Mouse (Mus musculus) heart, postnatal 0 days (tissue): ENCODE measurements around the gene Slc25a44.
"Not testable (repeated sequence)": the region's sequence is repeated elsewhere in the genome, so short reads cannot be mapped to it uniquely, and the experiment has no call there.

Experiments
- CTCF ChIP-seq: IDR thresholded peaks from 2 replicates; pipeline ENCODE4 v1.5.1; 2016; ENCODE audit warnings: antibody characterized with exemption, control low read depth, low read depth
- EP300 ChIP-seq: IDR thresholded peaks from 2 replicates; pipeline ENCODE4 v1.6.1; 2016; ENCODE audit warnings: antibody characterized with exemption, low read depth

DNA sequence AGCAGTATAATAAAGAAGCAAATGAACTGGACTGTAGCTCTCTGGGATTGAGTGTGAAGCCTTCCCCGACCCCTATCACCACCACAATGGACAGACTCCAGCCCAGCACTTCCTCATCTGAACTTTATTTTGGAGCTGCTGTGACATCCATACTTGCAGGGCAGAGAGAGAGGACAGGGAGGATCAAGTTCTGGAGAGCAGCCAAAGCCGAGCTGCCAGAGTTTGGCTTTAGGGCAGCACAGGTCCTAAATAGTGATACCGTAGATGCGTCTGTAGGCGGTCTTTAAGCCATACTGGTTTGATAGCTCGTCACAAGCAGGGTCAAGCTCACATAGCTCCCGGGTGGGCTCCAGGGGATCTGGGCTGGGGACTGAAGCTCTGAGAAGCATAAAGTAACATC is 56.4 kb downstream of the Slc25a44 start:
- not testable (repeated sequence) for TF ChIP-seq CTCF, EP300
